Mouse (Mus musculus) effector memory CD4-positive, alpha-beta T cell, adult 5 months (primary cell): ENCODE data around the gene 1810046K07Rik. TPM values are rescaled to one million over a fixed set of nuclear protein-coding genes. Genes with fewer than 3 reads are reported as not detected.

Experiments used
- polyA plus RNA-seq: library from polyadenylated mRNA; unstranded; fragments of 100-300 nt; shearing (Covaris generic); gene quantifications from one replicate; pipeline ENCODE4 v1.2.1, GENCODE M21; 2017

Gene 1810046K07Rik
- polyA plus RNA-seq, result not detected

GRCm38 (mm10) chr9:51328731-51329130, at the start of gene 1810046K07Rik:
TSS of gene 1810046K07Rik (minus strand) at chr9:51328917.

GRCm38 (mm10) chr9:51278500-51279381, 50.0 kb downstream of the 1810046K07Rik start, which contains the start of gene Colca2:
TSS of gene Colca2 (minus strand) at chr9:51278569.

Other genes with a start within 250 kb of the 1810046K07Rik start
- gene 4833427G06Rik, start 226.8 kb downstream of the 1810046K07Rik start, polyA plus RNA-seq, result not detected
- gene Gm32742, start 163.4 kb downstream of the 1810046K07Rik start, polyA plus RNA-seq, result not detected
- gene Pou2af1, start 115.2 kb downstream of the 1810046K07Rik start, polyA plus RNA-seq, result 13.0 TPM
- gene Colca2, start 50.3 kb downstream of the 1810046K07Rik start, polyA plus RNA-seq, result not detected